Mouse (Mus musculus) hindbrain, embryonic 14.5 days (tissue): ENCODE data around the gene Copz2. TPM values are rescaled to one million over a fixed set of nuclear protein-coding genes. Genes with fewer than 3 reads are reported as not detected.
"Not testable (repeated sequence)": the region's sequence is repeated elsewhere in the genome, so short reads cannot be mapped to it uniquely, and the experiment has no call there.

ENCODE experiments used
- ATAC-seq: fragments of 200-750 bp; cut with Nextera tagmentation; 2 replicates; pipeline ENCODE4 v1.8.0; 2017; ENCODE audit warnings: moderate number of reproducible peaks, mild to moderate bottlenecking, moderate TSS enrichment, moderate library complexity; ENCODE audit not compliant: low FRiP score
- DNase-seq: peaks from one replicate; pipeline ENCODE4 v3.0.0-alpha.2; 2015; ENCODE audit warnings: low spot score
- H3K27ac ChIP-seq: fragments of 300-500 bp; sonication (generic); 2 replicates; pipeline ENCODE4 v1.5.1; 2014; ENCODE audit warnings: mild to moderate bottlenecking, moderate library complexity
- H3K27me3 ChIP-seq: fragments of 300-500 bp; sonication (generic); 2 replicates; pipeline ENCODE4 v1.6.1; 2014; ENCODE audit warnings: mild to moderate bottlenecking, low read length, mixed read lengths; ENCODE audit not compliant: control insufficient read depth, insufficient read depth
- H3K36me3 ChIP-seq: fragments of 300-500 bp; sonication (generic); replicated peaks from 2 replicates; pipeline ENCODE4 v1.6.1; 2014; ENCODE audit not compliant: control insufficient read depth, insufficient read depth
- H3K4me1 ChIP-seq: fragments of 300-500 bp; sonication (generic); replicated peaks from 2 replicates; pipeline ENCODE4 v1.6.1; 2014; ENCODE audit warnings: antibody characterized with exemption, low read length, mixed read lengths; ENCODE audit not compliant: control insufficient read depth, insufficient read depth
- H3K4me2 ChIP-seq: fragments of 300-500 bp; sonication (generic); replicated peaks from 2 replicates; pipeline ENCODE4 v1.6.1; 2014; ENCODE audit warnings: mild to moderate bottlenecking, moderate library complexity
- H3K4me3 ChIP-seq: fragments of 300-500 bp; sonication (generic); replicated peaks from 2 replicates; pipeline ENCODE4 v1.5.1; 2014; ENCODE audit warnings: mild to moderate bottlenecking, low read length
- H3K9ac ChIP-seq: fragments of 300-500 bp; sonication (generic); 2 replicates; pipeline ENCODE4 v1.6.1; 2014
- H3K9me3 ChIP-seq: fragments of 300-500 bp; sonication (generic); 2 replicates; pipeline ENCODE4 v1.6.1; 2016; ENCODE audit warnings: low read length; ENCODE audit not compliant: control insufficient read depth
- WGBS: fragments of 180-500 bp; shearing (Covaris S2); extraction: QIAGEN DNeasy Blood & Tissue Kit; methylation state at CpG from one replicate; pipeline ENCODE4 v1.1.7; 2014; 5-methylcytosine and 5-hydroxymethylcytosine counted together
- polyA plus RNA-seq: library from polyadenylated mRNA; unstranded; fragments of >200 nt; fragmentation: Nextera tagmentation; extraction: Ambion mirVana; gene quantifications from 2 replicates; pipeline ENCODE4 v1.2.1, GENCODE M21; 2014

Copz2 gene
- 23.1 and 29.7 TPM in 2 replicates for polyA plus RNA-seq

DNA sequence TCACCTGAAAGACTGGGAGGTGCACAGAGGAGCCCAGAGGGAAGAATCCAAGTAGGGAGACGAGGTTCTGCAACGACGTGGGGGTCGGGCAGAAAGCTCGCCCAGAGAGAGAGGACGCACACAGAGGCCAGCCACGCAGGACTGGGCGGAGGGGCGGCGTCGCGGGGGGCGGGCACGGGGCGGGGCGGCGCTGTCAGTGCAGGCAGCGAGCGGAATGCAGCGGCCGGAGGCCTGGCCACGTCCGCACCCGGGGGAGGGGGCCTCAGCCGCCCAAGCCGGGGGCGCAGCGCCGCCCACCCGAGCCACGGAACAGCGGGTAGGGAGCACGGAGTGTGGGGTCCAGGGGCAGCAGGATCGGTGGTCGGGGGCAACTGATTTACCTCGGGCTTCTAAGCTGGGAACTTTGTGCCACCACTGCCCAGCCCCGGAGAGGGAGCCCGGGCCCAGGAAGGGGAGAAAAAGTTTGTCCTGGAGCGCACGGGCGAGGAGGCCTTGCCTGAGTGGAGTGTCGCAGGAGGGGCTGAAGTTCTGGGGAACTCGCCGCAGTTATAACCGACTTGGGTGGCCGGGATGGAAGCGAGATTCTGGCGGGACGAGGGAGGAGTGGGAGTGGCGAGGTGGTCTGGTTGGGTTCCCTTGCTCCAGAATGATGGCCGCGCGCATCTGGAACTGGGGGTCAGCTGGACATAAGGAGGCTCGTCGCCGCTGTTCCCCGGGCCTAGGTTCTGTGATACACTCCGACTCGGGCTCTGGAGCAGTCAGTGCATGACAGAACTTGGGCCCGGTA lies at the start of gene Copz2:
Gene Copz2, plus strand, starts transcription at position 190 of the 787 bp plus-strand sequence.
- Histone ChIP-seq H3K27me3 (peaks cover 11% of the 10 kb centered on the region), H3K4me3 (peak within 1 kb of the TSS; percentile 38), H3K9ac (peak within 1 kb of the TSS; percentile 42), H3K9me3 (no peaks in the 10 kb centered on the region), H3K4me2 (peak within 1 kb of the TSS; percentile 60), H3K36me3 (no peaks in the 10 kb centered on the region), H3K4me1 (peaks cover 9% of the 10 kb centered on the region), H3K27ac (no peak within 1 kb of the TSS)
- WGBS = under 1% methylated on average over 60 of the region's 60 CpGs
- DNase-seq (no peak), ATAC-seq (no peak)

DNA sequence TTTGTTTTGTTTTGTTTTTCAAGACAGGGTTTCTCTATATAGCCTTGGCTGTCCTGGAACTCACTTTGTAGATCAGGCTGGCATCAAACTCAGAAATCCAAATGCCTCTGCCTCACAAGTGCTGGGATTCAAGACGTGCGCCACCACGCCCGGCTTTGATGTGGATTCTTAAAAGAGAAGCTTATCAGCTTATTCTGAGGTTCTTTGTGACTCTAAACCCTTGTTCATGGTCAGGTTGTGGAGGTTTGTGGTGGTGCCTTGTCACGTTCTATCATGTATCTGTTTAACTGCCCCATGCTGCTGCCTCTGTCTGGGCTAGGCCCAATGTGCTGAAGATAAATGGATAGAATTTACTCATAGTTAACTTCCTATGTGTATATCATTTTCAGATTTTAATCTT lies 44.1 kb upstream of the Copz2 start:
- DNase-seq (no peak), ATAC-seq (no peak)
- Histone ChIP-seq H3K4me3 (no peak overlapping the region), H3K36me3 (peaks cover 100% of the 10 kb centered on the region), H3K27me3 (no peaks in the 10 kb centered on the region), H3K4me2 (no peak overlapping the region), H3K9ac (no peak overlapping the region), H3K4me1 (no peaks in the 10 kb centered on the region), H3K27ac (no peak overlapping the region), H3K9me3 (no peaks in the 10 kb centered on the region)
- 96% methylated on average over 5 of the region's 5 CpGs for WGBS

GRCm38 (mm10) chr11:96808066-96808465 lies 41.6 kb upstream of the Copz2 start:
- H3K27ac ChIP-seq = no peak overlapping the region
- H3K36me3 ChIP-seq = peaks cover 97% of the 10 kb centered on the region
- H3K4me1 ChIP-seq = no peaks in the 10 kb centered on the region
- no peaks in the 10 kb centered on the region for H3K27me3 ChIP-seq
- ATAC-seq (no peak), DNase-seq (no peak)
- no peaks in the 10 kb centered on the region for H3K9me3 ChIP-seq
- 68% methylated on average over 1 of the region's 1 CpGs for WGBS
- no peak overlapping the region for H3K4me2 ChIP-seq
- H3K4me3 ChIP-seq = no peak overlapping the region
- no peak overlapping the region for H3K9ac ChIP-seq

- Histone ChIP-seq H3K9ac (no peak overlapping the region), H3K4me1 (no peaks in the 10 kb centered on the region), H3K27me3 (no peaks in the 10 kb centered on the region), H3K4me2 (no peak overlapping the region), H3K9me3 (no peaks in the 10 kb centered on the region), H3K27ac (no peak overlapping the region), H3K4me3 (no peak overlapping the region), H3K36me3 (peaks cover 97% of the 10 kb centered on the region)
- ATAC-seq = no peak
- 88% methylated on average over 6 of the region's 6 CpGs for WGBS
- DNase-seq = no peak
Measured at GRCm38 (mm10) chr11:96809562-96810235, 40.0 kb upstream of the Copz2 start.

DNA sequence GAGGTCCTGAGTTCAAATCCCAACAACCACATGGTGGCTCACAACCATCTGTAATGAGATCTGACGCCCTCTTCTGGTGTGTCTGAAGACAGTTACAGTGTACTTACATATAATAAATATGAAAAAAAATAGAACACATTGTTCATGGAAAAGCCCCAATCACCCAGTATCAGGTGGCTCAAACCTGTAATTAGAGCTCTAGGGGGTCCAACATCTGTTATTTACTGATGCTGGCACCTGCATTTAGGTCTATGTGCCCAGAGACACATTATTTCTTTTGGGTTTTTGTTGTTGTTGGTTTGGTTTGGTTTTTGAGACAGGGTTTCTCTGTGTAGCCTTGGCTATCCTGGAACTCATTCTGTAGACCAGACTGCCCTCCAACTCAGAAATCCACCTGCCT lies 38.5 kb upstream of the Copz2 start:
- not testable (repeated sequence) for H3K9me3 ChIP-seq, H3K27ac ChIP-seq, H3K27me3 ChIP-seq, H3K4me2 ChIP-seq, ATAC-seq, H3K9ac ChIP-seq, DNase-seq, H3K4me1 ChIP-seq, H3K4me3 ChIP-seq
- peaks cover 97% of the 10 kb centered on the region for H3K36me3 ChIP-seq
- WGBS = 91% methylated on average over 1 of the region's 1 CpGs

GRCm38 (mm10) chr11:96813455-96813854 lies 36.2 kb upstream of the Copz2 start:
- no peak for ATAC-seq
- no peaks in the 10 kb centered on the region for H3K27me3 ChIP-seq

GRCm38 (mm10) chr11:96813920-96814319 lies 35.8 kb upstream of the Copz2 start:
- H3K27me3 ChIP-seq = no peaks in the 10 kb centered on the region
- H3K4me3 ChIP-seq = no peak overlapping the region
- no peaks in the 10 kb centered on the region for H3K9me3 ChIP-seq
- no peaks in the 10 kb centered on the region for H3K4me1 ChIP-seq
- 92% methylated on average over 5 of the region's 5 CpGs for WGBS
- ATAC-seq (no peak), DNase-seq (no peak)
- no peak overlapping the region for H3K9ac ChIP-seq
- no peak overlapping the region for H3K4me2 ChIP-seq
- no peak overlapping the region for H3K27ac ChIP-seq
- H3K36me3 ChIP-seq = peaks cover 97% of the 10 kb centered on the region

More at GRCm38 (mm10) chr11:96813455-96813854, 36.2 kb upstream of the Copz2 start:
- Histone ChIP-seq H3K9me3 (no peaks in the 10 kb centered on the region), H3K27ac (no peak overlapping the region), H3K4me1 (no peaks in the 10 kb centered on the region), H3K36me3 (peaks cover 97% of the 10 kb centered on the region), H3K9ac (no peak overlapping the region), H3K4me3 (no peak overlapping the region), H3K4me2 (no peak overlapping the region)
- DNase-seq = no peak
- 88% methylated on average over 4 of the region's 4 CpGs for WGBS

GRCm38 (mm10) chr11:96814443-96814842 lies 35.2 kb upstream of the Copz2 start:
- Histone ChIP-seq H3K4me3 (no peak overlapping the region), H3K9ac (no peak overlapping the region), H3K27ac (no peak overlapping the region), H3K27me3 (no peaks in the 10 kb centered on the region), H3K4me2 (no peak overlapping the region), H3K36me3 (peaks cover 97% of the 10 kb centered on the region), H3K9me3 (no peaks in the 10 kb centered on the region), H3K4me1 (no peaks in the 10 kb centered on the region)
- no peak for DNase-seq
- WGBS = 89% methylated on average over 2 of the region's 2 CpGs
- no peak for ATAC-seq

- 97% methylated on average over 2 of the region's 2 CpGs for WGBS
- Histone ChIP-seq H3K9ac (no peak overlapping the region), H3K9me3 (no peaks in the 10 kb centered on the region), H3K27ac (no peak overlapping the region), H3K27me3 (no peaks in the 10 kb centered on the region), H3K4me2 (no peak overlapping the region), H3K4me3 (no peak overlapping the region), H3K4me1 (no peaks in the 10 kb centered on the region), H3K36me3 (peaks cover 98% of the 10 kb centered on the region)
- ATAC-seq (no peak), DNase-seq (no peak)
Measured at GRCm38 (mm10) chr11:96815895-96816294, 33.8 kb upstream of the Copz2 start.
